Mouse (Mus musculus) brown adipose tissue, adult 24 weeks (tissue): Measurements from ENCODE around the gene Ipcef1. TPM values are rescaled to one million over a fixed set of nuclear protein-coding genes. Genes with fewer than 3 reads are reported as not detected.
"Not testable (repeated sequence)": the region's sequence is repeated elsewhere in the genome, so short reads cannot be mapped to it uniquely, and the experiment has no call there.

Experiments
- H3K27ac ChIP-seq: fragments of 200-500 bp; replicated peaks from 2 replicates; pipeline ENCODE4 v1.5.1; 2012; ENCODE audit warnings: low read depth, mild to moderate bottlenecking, low read length
- H3K4me1 ChIP-seq: fragments of 200-500 bp; 2 replicates; pipeline ENCODE4 v1.6.1; 2012; ENCODE audit warnings: low read length, mixed read lengths; ENCODE audit not compliant: control insufficient read depth, insufficient read depth, insufficient read length
- H3K4me3 ChIP-seq: fragments of 200-500 bp; 2 replicates; pipeline ENCODE4 v1.5.1; 2012; ENCODE audit warnings: low read depth, mild to moderate bottlenecking, low read length, moderate library complexity; ENCODE audit not compliant: insufficient read depth
- polyA plus RNA-seq: library from polyadenylated mRNA; stranded (reverse); fragments of >200 nt; gene quantifications from 2 replicates; pipeline ENCODE4 v1.2.4, GENCODE M21; 2012; ENCODE audit not compliant: missing spikeins, insufficient read depth, insufficient read length

The Ipcef1 gene
- polyA plus RNA-seq, 1 experiment, result not detected

DNA sequence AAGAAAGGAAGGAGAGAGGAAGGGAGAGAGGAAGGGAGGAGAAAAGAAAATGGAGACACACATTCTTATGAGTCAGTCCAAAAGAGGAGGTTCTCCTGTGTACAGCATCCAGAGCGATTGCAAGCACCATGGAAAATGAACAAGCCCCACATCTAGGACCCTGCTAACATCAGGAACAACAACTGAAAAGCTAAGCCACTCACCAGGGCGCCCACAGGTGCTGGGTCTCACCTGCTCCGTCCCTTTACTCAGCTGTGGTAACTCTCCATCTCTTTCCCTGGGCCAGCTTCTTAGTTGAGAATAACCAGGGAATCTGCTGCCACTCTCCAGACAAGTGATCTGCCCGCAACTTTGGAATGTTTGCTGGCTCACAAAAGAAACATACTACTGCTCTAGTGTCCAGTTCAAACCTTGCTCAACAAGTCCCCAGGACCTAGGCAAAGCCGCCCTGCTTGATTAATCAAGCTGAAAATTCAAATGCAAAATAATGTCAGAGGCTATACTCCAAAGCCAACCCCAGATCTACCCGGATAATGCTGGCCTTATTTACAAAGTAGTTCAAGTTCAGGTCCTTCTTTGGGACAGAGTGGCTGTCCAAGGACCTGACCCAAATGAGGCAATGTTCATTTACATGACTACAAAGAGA, 2.4 kb upstream of the Ipcef1 start:
- no peak overlapping the region for H3K27ac ChIP-seq

DNA sequence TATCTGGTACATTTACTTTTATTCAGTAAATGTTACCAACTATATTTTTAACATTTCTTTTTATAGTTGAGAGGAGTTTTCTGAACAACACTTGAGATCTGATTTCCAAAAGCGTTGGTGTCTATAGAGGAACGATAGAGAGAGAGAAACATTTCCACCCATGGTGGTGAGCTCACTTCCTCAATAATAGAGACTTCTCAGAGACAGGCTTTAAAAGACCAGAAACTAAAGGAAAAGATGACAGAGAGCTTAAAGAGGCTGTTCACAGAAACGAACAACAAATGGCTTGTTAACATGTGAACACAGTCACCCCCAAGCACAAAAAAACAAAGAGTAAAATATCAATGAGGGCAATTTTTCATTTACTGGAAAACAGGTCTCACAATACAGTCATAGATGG, 2.4 kb downstream of the Ipcef1 start:
- H3K4me1 ChIP-seq, result no peaks in the 10 kb centered on the region
- no peak overlapping the region for H3K27ac ChIP-seq
- no peak overlapping the region for H3K4me3 ChIP-seq

More for the DNA sequence above, 2.4 kb upstream of the Ipcef1 start:
- H3K4me1 ChIP-seq, result no peaks in the 10 kb centered on the region
- H3K4me3 ChIP-seq, result no peak overlapping the region

DNA sequence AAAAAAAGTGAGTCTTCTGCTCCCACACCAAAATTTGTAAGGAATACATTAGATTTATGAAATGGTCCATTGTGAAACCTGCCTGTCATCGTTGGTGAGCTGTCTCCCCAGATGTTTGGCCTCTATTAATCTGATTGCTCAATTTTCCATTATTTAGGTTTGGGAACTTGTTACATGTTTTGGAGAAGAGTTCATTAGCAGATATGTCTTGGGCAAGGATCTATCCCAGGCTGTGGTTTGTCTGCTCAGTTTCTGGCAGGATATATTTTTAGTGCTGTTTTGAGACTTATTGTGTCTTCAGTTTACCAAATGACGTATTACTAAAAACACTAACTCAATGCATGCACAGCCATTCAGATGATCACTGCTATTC, 4.4 kb downstream of the Ipcef1 start:
- H3K27ac ChIP-seq, result no peak overlapping the region

DNA sequence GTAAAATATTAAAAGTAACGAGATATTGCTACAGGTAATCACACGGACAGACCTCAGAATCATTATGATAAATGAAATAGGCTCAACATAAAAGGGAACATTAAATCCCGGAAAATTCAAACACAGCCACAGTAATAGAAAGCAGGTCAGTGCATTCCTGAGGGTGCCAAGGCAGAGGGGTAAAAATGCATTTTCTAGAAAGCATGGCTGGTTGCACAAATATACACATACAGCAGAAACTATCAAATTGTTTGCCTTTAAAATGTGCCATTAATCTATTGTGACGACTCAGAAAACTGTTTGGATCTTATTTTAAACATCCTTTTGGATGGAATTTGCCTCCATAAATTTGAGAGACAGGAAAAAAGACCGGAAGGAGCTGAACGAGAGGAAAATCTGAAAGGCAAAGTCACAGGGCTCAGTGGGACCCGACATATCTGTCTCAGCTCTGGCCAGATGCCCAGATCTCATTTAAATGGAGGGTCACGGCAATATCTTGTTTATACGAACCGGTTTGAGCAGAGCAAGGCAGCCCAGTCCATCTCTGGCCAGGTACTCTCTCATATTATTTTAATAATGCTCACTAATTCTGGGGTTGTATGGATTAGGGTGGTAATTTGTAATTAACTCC, 4.9 kb downstream of the Ipcef1 start:
- H3K4me1 ChIP-seq, result no peaks in the 10 kb centered on the region
- H3K27ac ChIP-seq, result no peak overlapping the region
- no peak overlapping the region for H3K4me3 ChIP-seq

More for the DNA sequence above, 4.4 kb downstream of the Ipcef1 start:
- Histone ChIP-seq H3K4me3 (no peak overlapping the region), H3K4me1 (no peaks in the 10 kb centered on the region)

DNA sequence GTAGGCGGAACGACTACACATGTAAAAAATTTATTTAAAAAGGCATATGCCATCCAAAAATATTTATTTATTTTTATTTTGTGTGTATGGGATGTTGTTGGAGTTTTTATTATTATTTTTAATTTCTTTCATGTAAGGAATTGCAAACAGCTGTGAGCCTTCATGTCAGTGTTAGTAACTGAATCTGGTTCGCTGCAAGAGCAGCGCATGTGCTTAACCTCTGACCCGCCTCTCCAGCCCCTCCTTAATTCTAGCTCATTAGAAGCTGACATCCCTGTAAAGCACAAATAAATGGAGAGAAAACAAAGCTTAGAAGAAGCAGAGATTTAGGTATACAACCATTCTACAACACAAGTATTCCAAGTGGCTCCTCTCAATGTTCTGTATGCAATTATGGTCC, 8.4 kb downstream of the Ipcef1 start:
- H3K4me1 ChIP-seq, result no peaks in the 10 kb centered on the region; the same call in 1 of the 2 replicates
- no peak overlapping the region for H3K4me3 ChIP-seq
- no peak overlapping the region for H3K27ac ChIP-seq

DNA sequence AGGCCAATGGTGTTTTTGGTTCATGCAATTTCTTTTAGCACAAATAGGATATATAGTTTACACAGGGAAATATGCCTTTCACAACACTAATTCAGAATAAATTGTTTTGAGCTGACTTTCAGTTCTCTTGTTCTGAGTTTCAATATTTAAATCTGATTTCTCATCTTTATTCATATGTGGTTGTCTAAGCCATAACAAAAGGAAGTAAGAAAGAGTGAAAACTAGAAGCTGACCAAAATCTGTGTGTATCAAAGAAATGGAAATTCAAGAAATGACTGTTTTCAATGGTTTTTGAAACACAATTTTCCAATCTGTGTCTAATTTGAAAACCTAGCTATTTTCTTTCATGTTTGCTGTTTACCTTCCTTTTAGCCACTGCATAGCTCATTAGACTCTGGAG, 11.2 kb downstream of the Ipcef1 start:
- no peak overlapping the region for H3K4me3 ChIP-seq
- H3K4me1 ChIP-seq, result no peaks in the 10 kb centered on the region; the same call in 1 of the 2 replicates
- H3K27ac ChIP-seq, result no peak overlapping the region

DNA sequence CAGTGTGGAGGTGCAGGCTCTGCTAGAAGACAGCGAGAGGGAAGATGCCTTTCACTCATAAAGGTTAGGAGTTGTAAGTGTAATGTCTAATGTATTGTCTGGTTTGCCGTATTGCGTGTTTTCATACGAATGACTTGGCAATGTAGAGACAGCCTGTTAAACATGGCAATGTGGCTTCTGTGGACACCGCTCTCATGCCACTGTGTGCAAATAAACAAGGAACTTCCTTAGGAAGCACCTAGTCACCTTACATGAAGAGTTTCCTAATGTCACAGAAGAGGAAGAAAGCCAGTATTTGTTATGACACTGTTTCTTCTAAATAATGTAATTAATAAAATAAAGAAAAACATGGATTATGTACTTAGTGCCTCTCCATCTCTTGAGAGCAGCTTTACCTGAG, 15.1 kb downstream of the Ipcef1 start:
- Histone ChIP-seq H3K27ac (no peak overlapping the region), H3K4me3 (no peak overlapping the region), H3K4me1 (no peaks in the 10 kb centered on the region; the same call in 1 of the 2 replicates)

DNA sequence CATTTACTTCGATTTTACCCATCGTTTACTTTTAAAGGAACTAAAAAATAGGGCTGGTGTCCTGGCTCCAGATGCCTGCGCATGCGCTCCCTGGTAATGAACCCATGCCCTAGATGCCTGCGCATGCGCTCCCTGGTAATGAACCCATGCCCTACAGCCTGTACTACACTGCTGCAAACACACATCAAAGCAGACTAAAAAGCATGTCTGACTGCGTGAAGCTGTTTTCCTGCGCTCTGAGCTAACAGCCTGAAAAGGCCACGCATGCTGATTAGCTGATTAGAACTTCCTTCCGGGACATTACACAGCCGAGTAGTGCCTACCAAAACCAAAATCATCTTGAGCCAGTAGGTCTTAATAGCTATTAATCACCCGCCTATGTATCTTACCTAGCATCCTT, 16.7 kb downstream of the Ipcef1 start:
- no peaks in the 10 kb centered on the region; the same call in 1 of the 2 replicates for H3K4me1 ChIP-seq
- no peak overlapping the region for H3K4me3 ChIP-seq
- H3K27ac ChIP-seq, result no peak overlapping the region

DNA sequence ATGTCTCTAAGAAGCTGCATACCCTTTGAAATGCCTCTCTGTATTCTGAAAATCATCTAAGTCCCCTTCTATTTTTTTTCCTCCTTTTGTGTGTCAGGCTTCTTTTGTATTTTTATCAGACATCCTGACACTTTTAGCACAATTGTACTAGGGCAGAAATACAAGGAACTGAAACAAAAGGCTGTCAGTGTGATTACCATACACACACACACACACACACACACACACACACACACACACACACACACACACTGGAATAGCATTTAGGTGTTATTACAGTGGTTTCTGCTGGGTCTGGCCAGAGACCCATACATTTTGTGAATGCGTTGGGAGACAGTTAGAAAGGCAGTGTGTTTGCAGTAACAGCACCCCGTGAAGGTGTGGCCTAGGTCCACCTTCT, 18.8 kb downstream of the Ipcef1 start:
- Histone ChIP-seq H3K4me3 (no peak overlapping the region), H3K4me1 (no peaks in the 10 kb centered on the region), H3K27ac (no peak overlapping the region)

DNA sequence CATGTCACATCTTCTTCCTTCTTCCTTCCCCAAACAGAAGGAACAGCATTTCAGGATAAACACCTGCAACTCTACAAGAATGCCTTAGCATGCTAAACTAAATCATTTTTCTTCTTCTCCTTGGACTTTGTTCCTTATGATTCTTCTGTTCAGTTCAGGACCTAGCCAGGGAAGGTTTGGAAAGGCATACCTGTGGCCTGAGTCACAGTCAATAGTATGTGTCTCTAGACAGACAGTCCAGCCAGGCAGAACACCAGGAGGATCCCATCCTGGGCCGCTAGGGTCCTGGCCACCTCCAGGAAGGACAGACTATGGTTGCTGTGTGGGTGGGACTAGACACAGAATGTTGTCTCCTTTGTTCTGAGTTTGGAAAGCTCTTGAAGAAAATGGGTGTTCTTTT, 27.2 kb downstream of the Ipcef1 start:
- Histone ChIP-seq H3K4me1 (no peaks in the 10 kb centered on the region), H3K4me3 (no peak overlapping the region), H3K27ac (no peak overlapping the region)

DNA sequence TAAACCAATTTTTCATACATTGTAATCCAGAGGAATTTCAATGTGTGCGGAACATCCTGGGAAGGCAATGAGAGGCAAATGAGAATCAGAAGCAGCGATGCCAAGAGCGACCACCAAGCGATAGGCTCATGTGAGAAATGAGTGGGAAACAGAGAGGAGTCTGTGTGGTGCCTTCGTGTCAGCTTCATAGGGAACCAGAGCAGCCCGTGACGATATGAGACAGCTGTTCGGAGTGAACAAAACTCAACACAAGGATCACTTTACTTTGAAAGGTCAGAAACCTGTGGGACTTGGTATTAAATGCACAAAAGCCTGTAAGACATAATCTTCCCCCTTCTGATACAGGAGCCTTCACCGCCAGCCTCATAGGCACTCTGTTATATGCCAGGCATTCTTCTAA, 31.7 kb downstream of the Ipcef1 start:
- H3K4me1 ChIP-seq, result no peaks in the 10 kb centered on the region
- H3K4me3 ChIP-seq, result no peak overlapping the region
- no peak overlapping the region for H3K27ac ChIP-seq

DNA sequence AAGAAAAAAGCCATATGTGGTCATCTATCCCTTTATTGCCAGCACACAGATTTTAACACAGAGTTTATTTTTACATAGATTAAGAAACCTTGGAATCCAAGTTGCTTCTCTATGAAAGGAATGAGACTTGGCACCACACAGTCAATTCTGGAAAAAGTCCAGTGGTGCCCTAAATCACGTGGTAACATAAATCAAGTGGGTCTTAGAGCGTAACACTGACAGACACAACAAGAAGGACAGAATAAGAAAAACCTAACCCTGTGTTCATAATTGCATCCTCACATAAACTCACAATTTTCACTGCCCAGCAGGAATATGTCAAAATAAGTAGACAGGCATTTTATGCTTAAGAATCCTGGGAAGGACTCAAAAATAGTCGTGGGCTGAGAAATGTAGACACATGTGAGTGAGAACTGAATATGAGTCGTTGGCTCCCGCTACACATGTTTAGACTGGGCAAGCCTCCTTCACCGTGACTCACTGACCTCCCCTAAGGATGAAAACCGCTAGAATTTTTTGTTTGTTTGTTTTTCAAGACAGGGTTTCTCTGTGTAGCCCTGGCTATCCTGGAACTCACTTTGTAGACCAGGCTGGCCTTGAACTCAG, 32.4 kb downstream of the Ipcef1 start:
- Histone ChIP-seq H3K4me1 (no peaks in the 10 kb centered on the region), H3K27ac (no peak overlapping the region), H3K4me3 (no peak overlapping the region)

DNA sequence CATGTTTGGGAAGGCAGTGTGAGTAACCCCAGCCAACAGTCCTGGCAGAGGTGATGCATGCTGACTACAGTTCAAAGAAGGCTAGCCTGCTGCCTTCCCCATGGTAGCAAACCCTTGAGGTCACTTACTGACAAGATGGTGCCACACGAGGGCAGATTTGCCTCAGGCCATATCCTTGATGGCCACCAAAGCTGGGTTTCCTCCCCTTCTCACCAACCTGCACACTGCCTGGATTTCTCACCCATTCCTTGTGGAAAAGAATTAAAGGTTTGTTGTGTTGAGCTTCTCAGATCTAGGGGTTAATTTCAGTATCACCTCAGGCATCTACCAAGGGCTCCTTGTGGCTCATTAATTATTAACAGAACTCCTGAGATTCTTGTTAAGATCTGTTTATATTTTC, 37.1 kb downstream of the Ipcef1 start:
- Histone ChIP-seq H3K4me3 (no peak overlapping the region), H3K27ac (no peak overlapping the region)

DNA sequence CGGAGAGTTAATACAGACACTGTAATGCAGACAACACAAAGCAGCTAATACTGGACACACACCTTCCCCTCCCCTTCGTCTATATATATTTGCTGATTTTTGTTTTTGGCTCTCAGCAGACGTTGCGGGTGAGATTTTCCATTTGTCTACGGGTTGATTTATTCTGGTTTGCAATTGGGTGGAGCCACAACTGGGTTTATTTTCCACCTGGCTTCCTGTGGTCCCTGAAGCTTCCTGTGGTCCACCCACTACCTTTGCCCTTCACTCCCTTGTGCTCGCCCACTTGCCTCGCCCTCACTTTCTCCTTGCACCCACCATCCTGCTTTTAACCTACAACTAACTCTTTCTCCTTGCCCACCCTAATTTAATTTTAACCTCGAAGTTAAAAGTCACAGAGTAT, 41.7 kb downstream of the Ipcef1 start:
- Histone ChIP-seq H3K27ac (no peak overlapping the region), H3K4me3 (no peak overlapping the region), H3K4me1 (no peaks in the 10 kb centered on the region)

More for the DNA sequence above, 37.1 kb downstream of the Ipcef1 start:
- no peaks in the 10 kb centered on the region for H3K4me1 ChIP-seq

DNA sequence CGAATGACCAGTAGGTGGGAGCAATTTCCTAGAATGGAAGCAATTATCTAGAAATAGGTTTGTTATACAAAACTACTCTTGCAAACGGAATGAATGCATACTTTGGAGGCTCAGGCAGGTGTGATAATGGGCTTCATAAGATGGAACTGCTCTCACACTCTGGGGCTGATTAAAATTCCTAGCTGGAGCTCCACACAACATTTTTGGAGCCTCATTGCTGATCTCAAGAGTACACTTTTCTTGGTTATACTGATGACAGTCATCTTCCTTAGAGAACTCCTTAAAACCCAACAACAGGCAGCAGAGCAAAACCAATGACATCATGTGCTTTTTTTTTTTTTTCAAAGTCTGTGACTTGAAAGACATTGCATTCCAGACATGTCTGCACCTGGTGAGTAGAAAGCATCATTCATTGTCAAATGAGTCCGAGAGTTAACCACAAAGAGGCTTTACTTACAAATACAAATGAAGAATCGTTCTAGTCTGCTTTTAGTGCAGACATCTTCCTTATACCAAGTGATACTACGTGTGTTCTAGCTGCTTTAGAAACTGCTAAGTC, 47.2 kb downstream of the Ipcef1 start:
- Histone ChIP-seq H3K4me1 (no peaks in the 10 kb centered on the region), H3K4me3 (no peak overlapping the region), H3K27ac (no peak overlapping the region)

DNA sequence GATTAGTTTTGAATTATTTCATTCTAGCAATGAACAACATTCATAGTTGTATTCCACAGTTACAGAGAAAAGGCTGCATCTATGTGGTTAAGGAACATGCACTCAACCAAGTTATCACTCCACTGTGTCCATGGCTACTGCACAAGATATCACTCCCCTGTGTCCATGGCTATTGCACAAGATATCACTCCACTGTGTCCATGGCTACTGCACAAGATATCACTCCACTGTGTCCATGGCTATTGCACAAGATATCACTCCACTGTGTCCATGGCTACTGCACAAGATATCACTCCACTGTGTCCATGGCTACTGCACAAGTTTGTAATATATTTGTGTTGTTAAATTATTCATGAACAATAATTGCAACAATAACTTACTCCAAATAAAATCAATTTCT, 48.4 kb downstream of the Ipcef1 start:
- H3K4me1 ChIP-seq, H3K27ac ChIP-seq, H3K4me3 ChIP-seq: not testable (repeated sequence)
